28 mouse cellular contexts compared by ENCODE assay signal in the genomic region with DNA sequence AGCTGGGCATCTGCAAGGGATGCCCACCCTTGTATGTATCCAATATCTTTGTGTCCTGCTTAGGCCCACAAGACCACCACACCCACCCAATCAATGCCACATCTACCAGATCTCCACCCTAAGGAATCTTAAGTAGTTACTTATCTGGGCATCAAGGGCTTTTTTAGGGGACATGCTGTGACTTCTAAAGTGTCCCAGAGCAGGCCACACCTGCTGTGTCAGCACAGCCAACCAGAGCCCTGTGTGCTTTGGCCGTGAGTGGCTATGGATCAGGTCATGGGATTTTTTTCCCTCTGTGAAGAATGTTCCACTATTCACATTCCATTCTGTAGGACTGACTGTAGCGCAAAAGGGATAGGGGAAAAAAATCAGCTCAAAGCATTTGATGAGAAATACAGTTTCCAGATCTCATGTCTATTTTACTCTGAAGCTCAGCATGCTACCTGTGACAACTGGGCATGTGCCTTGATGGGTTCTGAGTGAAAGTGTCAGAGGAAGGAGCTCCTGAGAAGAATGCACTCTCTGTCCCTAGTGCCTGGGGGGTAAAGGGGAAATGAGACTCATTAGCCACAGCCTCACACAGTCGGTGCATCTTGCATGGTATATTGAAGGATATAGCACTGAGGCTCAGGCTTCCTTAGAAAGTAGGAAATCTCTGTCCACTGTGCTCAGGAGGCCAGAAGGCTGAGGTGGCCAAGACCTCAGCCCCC.
DNase-seq lines count a peak whose midpoint lies in the region; ATAC-seq and TF ChIP-seq lines count a peak whose summit lies in the region.
"Had no signal": no experiment of that assay in that cellular context is flagged by ENCODE, and none has a peak within 500 bp of the region (broad histone marks: within the 10 kb centered on the region; RNA-seq: fewer than 3 reads in every experiment).

No protein-coding gene starts in this region.

- H3K9ac ChIP-seq in lung, embryonic 15.5 days, result no peak overlapping the region
- no peak overlapping the region for H3K9ac ChIP-seq in midbrain, embryonic 15.5 days
- H3K9ac ChIP-seq in midbrain, postnatal 0 days (replicated peaks; ENCODE audit: low read length, poor library complexity, severe bottlenecking), result no peak overlapping the region
- H3K9ac ChIP-seq: embryonic facial prominence, embryonic 13.5 days; hindbrain, embryonic 15.5 days; limb, embryonic 15.5 days; liver, embryonic 13.5 days; neural tube, embryonic 12.5 days had no signal

- H3K36me3 ChIP-seq in kidney, adult 2 months (ENCODE audit: control insufficient read depth, insufficient read depth, low read length), result no peaks in the 10 kb centered on the region
- no peaks in the 10 kb centered on the region for H3K36me3 ChIP-seq in lung, embryonic 15.5 days
- no peaks in the 10 kb centered on the region for H3K36me3 ChIP-seq in midbrain, embryonic 15.5 days (replicated peaks)
- no peaks in the 10 kb centered on the region for H3K36me3 ChIP-seq in midbrain, postnatal 0 days (ENCODE audit: insufficient read depth, low read length)
- H3K36me3 ChIP-seq: embryonic facial prominence, embryonic 13.5 days; hindbrain, embryonic 10.5 days; hindbrain, embryonic 15.5 days; limb, embryonic 10.5 days; limb, embryonic 15.5 days; liver, embryonic 13.5 days; midbrain, embryonic 10.5 days; neural tube, embryonic 12.5 days had no signal

- no peak for TF ChIP-seq POLR2A in kidney, adult 2 months (IDR thresholded peaks at IDR 0.05; ENCODE audit: low read depth, low read length)

- peak; percentile 51 for DNase-seq in kidney, adult 2 months
- no peak for DNase-seq in kidney, adult 18-20 months
- DNase-seq in lung, postnatal 36 days, result peak; percentile 57
- no peak for DNase-seq in midbrain, postnatal 0 days (ENCODE audit: low spot score)
- DNase-seq in embryo, embryonic 10 days (ENCODE audit: low spot score), result no peak
- DNase-seq: adrenal gland, postnatal 36 days; cerebellum, adult 9-10 months; cerebellum, postnatal 36 days; heart, postnatal 14 days; liver, embryonic 13.5 days; right cerebral cortex, postnatal 4 days; thymus, postnatal 4 days had no signal

- no peaks in the 10 kb centered on the region for H3K27me3 ChIP-seq in kidney, adult 2 months (replicated peaks; ENCODE audit: control insufficient read depth, insufficient read depth, low read length)
- no peaks in the 10 kb centered on the region for H3K27me3 ChIP-seq in lung, embryonic 15.5 days
- H3K27me3 ChIP-seq in midbrain, embryonic 15.5 days (replicated peaks), result no peaks in the 10 kb centered on the region
- no peaks in the 10 kb centered on the region for H3K27me3 ChIP-seq in midbrain, postnatal 0 days (ENCODE audit: insufficient read depth, low read length)
- H3K27me3 ChIP-seq: embryonic facial prominence, embryonic 13.5 days; hindbrain, embryonic 15.5 days; limb, embryonic 15.5 days; liver, embryonic 13.5 days; neural tube, embryonic 12.5 days had no signal

- no peak overlapping the region for H3K4me2 ChIP-seq in lung, embryonic 15.5 days
- H3K4me2 ChIP-seq in midbrain, embryonic 15.5 days, result no peak overlapping the region
- H3K4me2 ChIP-seq in midbrain, postnatal 0 days (ENCODE audit: low read depth, low read length, poor library complexity, severe bottlenecking), result no peak overlapping the region
- H3K4me2 ChIP-seq: embryonic facial prominence, embryonic 13.5 days; hindbrain, embryonic 15.5 days; limb, embryonic 15.5 days; liver, embryonic 13.5 days; neural tube, embryonic 12.5 days had no signal

- 56% methylated on average over 3 of the region's 3 CpGs for WGBS in kidney, adult 2 months
- WGBS in lung, embryonic 15.5 days, result 35% methylated on average over 3 of the region's 3 CpGs
- WGBS in midbrain, embryonic 15.5 days, result 69% methylated on average over 3 of the region's 3 CpGs
- WGBS in midbrain, postnatal 0 days, result 71% methylated on average over 3 of the region's 3 CpGs

- TF ChIP-seq CTCF in kidney, adult 2 months (conservative IDR thresholded peaks at IDR 0.05; ENCODE audit: insufficient read depth, insufficient read length, low read depth, low read length), result no peak
- no peak for TF ChIP-seq CTCF in midbrain, postnatal 0 days (IDR thresholded peaks at IDR 0.05)

- no peaks in the 10 kb centered on the region for H3K9me3 ChIP-seq in lung, embryonic 15.5 days
- no peaks in the 10 kb centered on the region for H3K9me3 ChIP-seq in midbrain, embryonic 15.5 days
- no peaks in the 10 kb centered on the region for H3K9me3 ChIP-seq in midbrain, postnatal 0 days (ENCODE audit: low read length)
- H3K9me3 ChIP-seq: embryonic facial prominence, embryonic 13.5 days; hindbrain, embryonic 10.5 days; hindbrain, embryonic 15.5 days; limb, embryonic 10.5 days; limb, embryonic 15.5 days; liver, embryonic 13.5 days; midbrain, embryonic 10.5 days; neural tube, embryonic 12.5 days had no signal

- peak overlapping the region; percentile 43 for H3K27ac ChIP-seq in kidney, adult 2 months (ENCODE audit: insufficient read depth, low read depth, low read length)
- H3K27ac ChIP-seq in brown adipose tissue, adult 24 weeks (replicated peaks; ENCODE audit: low read depth, low read length), result peak overlapping the region; percentile 97
- peak overlapping the region; percentile 59 for H3K27ac ChIP-seq in lung, embryonic 15.5 days
- no peak overlapping the region for H3K27ac ChIP-seq in midbrain, embryonic 15.5 days
- no peak overlapping the region for H3K27ac ChIP-seq in midbrain, postnatal 0 days (ENCODE audit: low read depth, low read length)
- H3K27ac ChIP-seq: embryonic facial prominence, embryonic 13.5 days; hindbrain, embryonic 10.5 days; hindbrain, embryonic 15.5 days; layer of hippocampus, adult 2 months; limb, embryonic 10.5 days; limb, embryonic 15.5 days; liver, embryonic 13.5 days; macrophage; midbrain, embryonic 10.5 days; neural tube, embryonic 12.5 days had no signal

- H3K4me1 ChIP-seq in kidney, adult 2 months (ENCODE audit: control insufficient read depth, insufficient read depth, low read length), result peaks cover 5% of the 10 kb centered on the region
- H3K4me1 ChIP-seq in brown adipose tissue, adult 24 weeks (ENCODE audit: control insufficient read depth, insufficient read depth, insufficient read length, low read length), result peaks cover 10% of the 10 kb centered on the region; the same call in 1 of the 2 replicates
- 0 out of 2 replicates have a peak, but pooled peaks cover 3% of the 10 kb centered on the region for H3K4me1 ChIP-seq in lung, embryonic 15.5 days
- H3K4me1 ChIP-seq in midbrain, embryonic 15.5 days, result no peaks in the 10 kb centered on the region
- no peaks in the 10 kb centered on the region for H3K4me1 ChIP-seq in midbrain, postnatal 0 days (ENCODE audit: insufficient read depth, low read length)
- H3K4me1 ChIP-seq: embryonic facial prominence, embryonic 13.5 days; hindbrain, embryonic 10.5 days; hindbrain, embryonic 15.5 days; limb, embryonic 10.5 days; limb, embryonic 15.5 days; liver, embryonic 13.5 days; midbrain, embryonic 10.5 days; neural tube, embryonic 12.5 days had no signal

- H3K4me3 ChIP-seq in kidney, adult 2 months (ENCODE audit: insufficient read depth, low read depth, low read length), result no peak overlapping the region
- no peak overlapping the region for H3K4me3 ChIP-seq in brown adipose tissue, adult 24 weeks (ENCODE audit: insufficient read depth, low read depth, low read length)
- H3K4me3 ChIP-seq in lung, embryonic 15.5 days, result no peak overlapping the region
- no peak overlapping the region for H3K4me3 ChIP-seq in midbrain, embryonic 15.5 days
- no peak overlapping the region for H3K4me3 ChIP-seq in midbrain, postnatal 0 days (ENCODE audit: low read depth, low read length)
- H3K4me3 ChIP-seq: embryonic facial prominence, embryonic 13.5 days; hindbrain, embryonic 10.5 days; hindbrain, embryonic 15.5 days; layer of hippocampus, adult 2 months; limb, embryonic 10.5 days; limb, embryonic 15.5 days; liver, embryonic 13.5 days; midbrain, embryonic 10.5 days; myocyte; neural tube, embryonic 12.5 days had no signal

- peak; percentile 80 for ATAC-seq in lung, embryonic 15.5 days (ENCODE audit: borderline replicate concordance, extremely low read depth, low FRiP score, low TSS enrichment)
- no peak for ATAC-seq in midbrain, embryonic 15.5 days (replicated peaks)
- no peak for ATAC-seq in midbrain, postnatal 0 days (ENCODE audit: low FRiP score)
- ATAC-seq: CD4-positive, CD25-positive, alpha-beta regulatory T cell, adult 4 months; forebrain, embryonic 16.5 days; midbrain, embryonic 16.5 days had no signal

Comparison
In these comparisons a context has a peak if more than half of its experiments do, and no peak if none do; other contexts are left out.
1. DNase-seq: peak in kidney, adult 2 months (single experiment) and lung, postnatal 36 days (single experiment); none in kidney, adult 18-20 months (single experiment), midbrain, postnatal 0 days (single experiment) and embryo, embryonic 10 days (single experiment).
2. H3K27ac ChIP-seq: peak in kidney, adult 2 months (single experiment), brown adipose tissue, adult 24 weeks (single experiment) and lung, embryonic 15.5 days (single experiment); none in midbrain, embryonic 15.5 days (single experiment) and midbrain, postnatal 0 days (single experiment).